Mouse (Mus musculus): ENCODE data around the gene Gpx2. TPM values are rescaled to one million over a fixed set of nuclear protein-coding genes. Genes with fewer than 3 reads are reported as not detected.

Gpx2 gene
- polyA plus RNA-seq (2012; rRNA removed): 0.13 and 0.38 TPM in 2 replicates

DNA sequence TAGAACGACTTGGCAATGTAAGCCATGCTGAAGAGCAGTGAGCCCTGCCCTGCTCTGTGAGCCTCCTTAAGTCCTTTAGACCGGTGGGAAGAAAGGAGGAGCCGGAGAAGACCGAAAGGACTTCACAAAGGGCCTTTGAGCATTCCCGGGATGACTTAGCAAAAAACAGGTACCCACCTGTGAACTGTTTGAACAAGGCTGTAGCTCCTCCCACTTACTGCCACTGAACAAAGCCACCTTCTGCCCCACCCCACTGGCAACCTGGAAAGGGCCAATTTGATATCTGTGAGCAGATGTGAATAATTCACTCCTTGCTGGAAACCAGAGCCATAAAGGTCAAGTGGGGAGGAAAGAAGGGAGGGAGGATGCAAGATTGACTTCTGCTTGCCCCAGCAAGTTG, at the start of gene Gpx2:
Gene Gpx2, minus strand, starts transcription at position 205 of the 400 bp plus-strand sequence.
- Histone ChIP-seq H3K27ac (ENCODE audit: insufficient read depth, low read length) (no peak within 1 kb of the TSS), H3K4me1 (ENCODE audit: control insufficient read depth, insufficient read depth, low read length) (peaks cover 5% of the 10 kb centered on the region), H3K4me3 (ENCODE audit: insufficient read depth, low read length) (no peak within 1 kb of the TSS)
- no peak for TF ChIP-seq POLR2A (IDR thresholded peaks at IDR 0.05; ENCODE audit: extremely low read depth, insufficient read depth, low read length)
- no peak for TF ChIP-seq CTCF (IDR thresholded peaks at IDR 0.05; ENCODE audit: extremely low read depth, insufficient read depth, low read length)

- H3K4me1 ChIP-seq (ENCODE audit: control insufficient read depth, insufficient read depth, low read length): no peaks in the 10 kb centered on the region
- H3K27ac ChIP-seq (ENCODE audit: insufficient read depth, low read length): no peak overlapping the region
- TF ChIP-seq CTCF (IDR thresholded peaks at IDR 0.05; ENCODE audit: extremely low read depth, insufficient read depth, low read length) (no peak), POLR2A (IDR thresholded peaks at IDR 0.05; ENCODE audit: extremely low read depth, insufficient read depth, low read length) (no peak)
- H3K4me3 ChIP-seq (ENCODE audit: insufficient read depth, low read length): no peak overlapping the region
Observed at GRCm38 (mm10) chr12:76844346-76845061, 49.1 kb upstream of the Gpx2 start.

GRCm38 (mm10) chr12:76840081-76840480, 44.7 kb upstream of the Gpx2 start:
- no peak for TF ChIP-seq POLR2A (IDR thresholded peaks at IDR 0.05; ENCODE audit: extremely low read depth, insufficient read depth, low read length)
- no peak for TF ChIP-seq CTCF (IDR thresholded peaks at IDR 0.05; ENCODE audit: extremely low read depth, insufficient read depth, low read length)
- Histone ChIP-seq H3K27ac (ENCODE audit: insufficient read depth, low read length) (no peak overlapping the region), H3K4me3 (ENCODE audit: insufficient read depth, low read length) (no peak overlapping the region), H3K4me1 (ENCODE audit: control insufficient read depth, insufficient read depth, low read length) (peaks cover 2% of the 10 kb centered on the region; the same call in 1 of the 2 replicates)

DNA sequence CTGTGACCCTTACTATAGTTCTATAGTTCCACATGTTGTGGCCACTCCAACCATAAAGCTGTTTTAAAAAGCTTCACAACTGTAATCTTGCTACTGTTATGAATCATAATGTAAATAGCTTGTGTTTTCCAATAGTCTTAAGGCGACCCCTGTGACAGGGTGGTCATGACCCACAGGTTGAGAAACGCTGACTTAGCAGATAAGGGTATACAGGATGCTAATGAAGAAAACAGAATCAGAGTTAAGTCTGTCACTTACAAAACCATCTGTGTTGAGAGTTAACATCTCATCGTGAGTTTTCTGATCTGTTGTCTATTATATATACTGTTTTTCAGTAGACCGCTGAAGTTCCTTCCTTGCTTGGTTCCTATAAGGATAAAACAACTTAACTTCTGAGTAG, 43.9 kb upstream of the Gpx2 start:
- H3K27ac ChIP-seq (ENCODE audit: insufficient read depth, low read length): no peak overlapping the region
- H3K4me1 ChIP-seq (ENCODE audit: control insufficient read depth, insufficient read depth, low read length): peaks cover 2% of the 10 kb centered on the region; the same call in 1 of the 2 replicates
- H3K4me3 ChIP-seq (ENCODE audit: insufficient read depth, low read length): no peak overlapping the region
- TF ChIP-seq POLR2A (IDR thresholded peaks at IDR 0.05; ENCODE audit: extremely low read depth, insufficient read depth, low read length): no peak
- no peak for TF ChIP-seq CTCF (IDR thresholded peaks at IDR 0.05; ENCODE audit: extremely low read depth, insufficient read depth, low read length)

- Histone ChIP-seq H3K27ac (ENCODE audit: insufficient read depth, low read length) (peak overlapping the region; percentile 8; the same call in 1 of the 2 replicates), H3K4me3 (ENCODE audit: insufficient read depth, low read length) (peak overlapping the region; percentile 48), H3K4me1 (ENCODE audit: control insufficient read depth, insufficient read depth, low read length) (peaks cover 2% of the 10 kb centered on the region; the same call in 1 of the 2 replicates)
- 0 out of 2 replicates have a peak, but pooled peaks have one; percentile 17 for TF ChIP-seq POLR2A (IDR thresholded peaks at IDR 0.05; ENCODE audit: extremely low read depth, insufficient read depth, low read length)
- TF ChIP-seq CTCF (IDR thresholded peaks at IDR 0.05; ENCODE audit: extremely low read depth, insufficient read depth, low read length): no peak
Observed at GRCm38 (mm10) chr12:76837844-76838650, 42.7 kb upstream of the Gpx2 start.

GRCm38 (mm10) chr12:76837101-76837843, 41.9 kb upstream of the Gpx2 start:
- Histone ChIP-seq H3K4me3 (ENCODE audit: insufficient read depth, low read length) (peak overlapping the region; percentile 48), H3K27ac (ENCODE audit: insufficient read depth, low read length) (peak overlapping the region; percentile 8; the same call in 1 of the 2 replicates), H3K4me1 (ENCODE audit: control insufficient read depth, insufficient read depth, low read length) (peaks cover 2% of the 10 kb centered on the region; the same call in 1 of the 2 replicates)
- TF ChIP-seq CTCF (IDR thresholded peaks at IDR 0.05; ENCODE audit: extremely low read depth, insufficient read depth, low read length): peak; percentile 86
- TF ChIP-seq POLR2A (IDR thresholded peaks at IDR 0.05; ENCODE audit: extremely low read depth, insufficient read depth, low read length): peak; percentile 73; the same call in 1 of the 2 replicates

DNA sequence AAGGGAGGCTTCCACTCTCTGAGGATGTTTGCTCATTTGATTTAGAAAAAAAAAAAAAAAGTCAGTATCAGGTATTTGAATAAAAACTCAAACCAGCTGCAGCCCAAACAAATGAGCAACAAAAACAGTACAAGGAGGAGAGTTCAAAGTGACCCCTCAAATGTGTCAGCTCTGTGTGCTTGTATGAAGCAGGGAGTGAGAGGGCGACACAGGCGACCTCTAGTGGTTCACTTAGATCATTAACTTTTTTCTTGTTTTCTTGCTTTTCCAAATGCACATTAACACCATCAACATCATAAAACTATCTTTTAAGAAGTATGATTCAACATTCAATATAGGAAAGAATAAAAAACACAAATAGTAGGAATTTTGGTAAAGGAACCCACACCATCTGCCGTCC, 37.4 kb upstream of the Gpx2 start:
- Histone ChIP-seq H3K4me3 (ENCODE audit: insufficient read depth, low read length) (no peak overlapping the region), H3K4me1 (ENCODE audit: control insufficient read depth, insufficient read depth, low read length) (no peaks in the 10 kb centered on the region), H3K27ac (ENCODE audit: insufficient read depth, low read length) (no peak overlapping the region)
- peak; percentile 78 for TF ChIP-seq CTCF (IDR thresholded peaks at IDR 0.05; ENCODE audit: extremely low read depth, insufficient read depth, low read length)
- no peak for TF ChIP-seq POLR2A (IDR thresholded peaks at IDR 0.05; ENCODE audit: extremely low read depth, insufficient read depth, low read length)

DNA sequence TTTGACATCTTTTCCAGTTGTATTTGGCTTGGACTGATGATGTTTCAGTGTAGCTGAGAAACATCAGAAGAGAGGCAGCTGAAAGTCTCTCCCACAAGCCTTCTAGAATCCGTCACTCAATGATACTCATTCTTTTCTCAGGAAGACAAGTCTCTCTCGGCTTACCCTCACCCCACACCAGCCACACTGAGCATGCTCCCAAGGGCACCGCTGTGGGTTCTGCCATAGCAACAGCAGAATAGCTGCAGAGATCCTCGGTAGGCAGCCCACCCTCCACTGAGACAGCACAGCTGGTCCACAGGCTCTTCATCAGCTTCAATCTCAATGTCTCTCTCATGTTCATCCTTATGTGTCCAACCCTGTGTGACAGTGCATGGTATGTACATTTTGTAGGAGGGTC, 29.9 kb upstream of the Gpx2 start:
- Histone ChIP-seq H3K27ac (ENCODE audit: insufficient read depth, low read length) (no peak overlapping the region), H3K4me3 (ENCODE audit: insufficient read depth, low read length) (no peak overlapping the region)
- TF ChIP-seq POLR2A (IDR thresholded peaks at IDR 0.05; ENCODE audit: extremely low read depth, insufficient read depth, low read length) (peak; percentile 34; the same call in 1 of the 2 replicates), CTCF (IDR thresholded peaks at IDR 0.05; ENCODE audit: extremely low read depth, insufficient read depth, low read length) (no peak)

DNA sequence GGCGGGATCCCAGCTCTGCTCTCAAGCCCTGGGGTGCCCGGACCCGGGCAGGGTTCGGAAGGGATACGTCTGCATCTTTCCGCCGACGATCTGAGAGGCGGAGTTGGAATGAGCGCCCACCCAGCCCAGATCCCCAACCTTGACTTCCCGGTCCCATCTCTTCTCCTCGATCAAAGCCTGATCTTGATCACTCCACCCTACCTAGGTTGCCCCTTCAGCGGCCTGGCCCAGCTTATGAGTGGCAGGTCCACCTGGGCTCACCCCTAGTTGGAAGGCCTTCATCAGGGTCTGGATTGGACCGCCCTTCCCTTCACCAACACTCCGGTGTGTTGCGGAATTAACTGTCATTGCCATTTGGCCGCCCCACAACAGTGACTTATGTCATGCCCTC, 27.3 kb upstream of the Gpx2 start, which contains the start of gene Rab15:
Gene Rab15, minus strand, starts transcription at position 258 of the 391 bp plus-strand sequence.
- peak within 1 kb of the TSS; percentile 96 for H3K27ac ChIP-seq (ENCODE audit: insufficient read depth, low read length)
- H3K4me3 ChIP-seq (ENCODE audit: insufficient read depth, low read length): peak within 1 kb of the TSS; percentile 85
- H3K4me1 ChIP-seq (ENCODE audit: control insufficient read depth, insufficient read depth, low read length): peaks cover 11% of the 10 kb centered on the region
- peak; percentile 35; the same call in 1 of the 2 replicates for TF ChIP-seq POLR2A (IDR thresholded peaks at IDR 0.05; ENCODE audit: extremely low read depth, insufficient read depth, low read length)
- TF ChIP-seq CTCF (IDR thresholded peaks at IDR 0.05; ENCODE audit: extremely low read depth, insufficient read depth, low read length): no peak

More for the DNA sequence above, 29.9 kb upstream of the Gpx2 start:
- H3K4me1 ChIP-seq (ENCODE audit: control insufficient read depth, insufficient read depth, low read length): 0 out of 2 replicates have a peak, but pooled peaks cover 2% of the 10 kb centered on the region

Data from cortical plate, adult 2 months (tissue).